Comparison of ENCODE assay signal across 8 mouse cellular contexts in the genomic region with DNA sequence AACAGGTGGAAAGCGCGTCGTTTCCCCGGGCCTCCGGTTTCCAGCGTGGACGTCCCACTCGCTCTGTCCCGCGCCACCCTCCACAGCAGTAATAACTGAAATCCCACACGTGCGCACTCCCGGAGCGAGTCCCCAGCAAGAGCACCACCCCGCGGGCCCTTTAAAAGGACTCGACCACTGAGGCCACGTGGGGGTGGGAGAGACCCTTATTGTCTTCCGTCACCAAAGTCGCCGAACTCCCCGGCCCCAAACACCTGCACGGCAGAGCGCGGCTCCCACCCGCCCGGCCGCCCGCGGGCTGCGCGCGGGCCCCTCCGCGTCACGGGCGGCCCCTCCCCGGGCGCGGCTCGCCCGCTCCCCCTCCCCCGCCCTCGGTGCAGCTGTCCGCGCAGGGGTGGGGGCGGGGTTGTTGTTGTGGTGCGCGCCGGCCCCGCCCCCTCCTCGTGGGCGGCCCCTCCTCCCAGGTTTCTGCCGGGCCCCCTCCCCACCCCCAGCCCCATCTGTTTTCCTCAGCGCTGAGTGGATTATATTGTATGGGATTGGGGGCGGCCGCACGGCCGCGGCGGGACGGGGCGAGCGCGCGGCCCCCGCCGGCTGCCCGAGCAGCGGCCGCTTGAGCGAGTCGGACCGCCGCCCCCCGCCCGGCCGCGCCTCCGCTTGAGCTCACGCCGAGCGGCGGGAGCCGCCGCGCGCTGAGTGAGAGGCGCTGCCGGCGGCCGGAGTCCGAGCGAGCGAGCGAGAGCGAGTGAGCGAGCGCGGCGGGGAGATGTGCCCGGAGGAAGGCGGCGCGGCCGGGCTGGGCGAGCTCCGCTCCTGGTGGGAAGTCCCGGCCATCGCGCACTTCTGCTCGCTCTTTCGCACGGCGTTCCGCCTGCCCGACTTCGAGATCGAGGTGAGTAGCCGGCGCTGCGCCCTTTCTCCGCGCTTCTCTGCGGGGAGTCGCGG. TPM values are rescaled to one million over a fixed set of nuclear protein-coding genes. Genes with fewer than 3 reads are reported as not detected.
DNase-seq lines count a peak whose midpoint lies in the region; ATAC-seq and TF ChIP-seq lines count a peak whose summit lies in the region.

Gene Cecr2 (plus strand): TSS at position 554 of the 945 bp plus-strand sequence.

- TF ChIP-seq EP300 in heart, postnatal 0 days (IDR thresholded peaks at IDR 0.05; ENCODE audit: low read depth), result no peak
- TF ChIP-seq EP300 in liver, postnatal 0 days (IDR thresholded peaks at IDR 0.05; ENCODE audit: low read depth), result no peak

- no peaks in the 10 kb centered on the region; the same call in 1 of the 2 replicates for H3K27me3 ChIP-seq in E14TG2a.4 (ENCODE audit: insufficient read depth, low read length)
- peaks cover 5% of the 10 kb centered on the region; the same call in 1 of the 2 replicates for H3K27me3 ChIP-seq in forebrain, embryonic 12.5 days
- peaks cover 17% of the 10 kb centered on the region; the same call in 1 of the 2 replicates for H3K27me3 ChIP-seq in heart, postnatal 0 days (ENCODE audit: control insufficient read depth, insufficient read depth, low read length)
- 0 out of 2 replicates have a peak, but pooled peaks cover 3% of the 10 kb centered on the region for H3K27me3 ChIP-seq in liver, postnatal 0 days (ENCODE audit: insufficient read depth, low read length)

- H3K9me3 ChIP-seq in E14TG2a.4 (ENCODE audit: low read length), result no peaks in the 10 kb centered on the region
- H3K9me3 ChIP-seq in forebrain, embryonic 12.5 days, result no peaks in the 10 kb centered on the region
- no peaks in the 10 kb centered on the region for H3K9me3 ChIP-seq in heart, postnatal 0 days (replicated peaks; ENCODE audit: control insufficient read depth, low read length)
- H3K9me3 ChIP-seq in liver, postnatal 0 days (ENCODE audit: low read length), result no peaks in the 10 kb centered on the region

- WGBS in forebrain, embryonic 12.5 days, result under 1% methylated on average over 105 of the region's 127 CpGs
- under 1% methylated on average over 109 of the region's 127 CpGs for WGBS in heart, postnatal 0 days
- under 1% methylated on average over 60 of the region's 127 CpGs for WGBS in liver, postnatal 0 days (ENCODE audit: insufficient replicate concordance)

- no peak for TF ChIP-seq CTCF in E14TG2a.4 (conservative IDR thresholded peaks at IDR 0.05; ENCODE audit: low read length)
- no peak for TF ChIP-seq CTCF in heart, postnatal 0 days (IDR thresholded peaks at IDR 0.05; ENCODE audit: low read depth)
- no peak for TF ChIP-seq CTCF in liver, postnatal 0 days (IDR thresholded peaks at IDR 0.05; ENCODE audit: low read depth)

- peak within 1 kb of the TSS; percentile 93 for H3K9ac ChIP-seq in forebrain, embryonic 12.5 days
- peak within 1 kb of the TSS; percentile 84 for H3K9ac ChIP-seq in heart, postnatal 0 days (replicated peaks; ENCODE audit: low read depth, low read length)
- peak within 1 kb of the TSS; percentile 97 for H3K9ac ChIP-seq in liver, postnatal 0 days (replicated peaks)

- H3K4me3 ChIP-seq in E14TG2a.4 (replicated peaks; ENCODE audit: low read length), result peak within 1 kb of the TSS; percentile 93
- peak within 1 kb of the TSS; percentile 91 for H3K4me3 ChIP-seq in forebrain, embryonic 12.5 days (replicated peaks)
- H3K4me3 ChIP-seq in heart, postnatal 0 days (ENCODE audit: low read depth, low read length), result peak within 1 kb of the TSS; percentile 90
- peak within 1 kb of the TSS; percentile 92 for H3K4me3 ChIP-seq in liver, postnatal 0 days (ENCODE audit: low read depth, low read length)

- ATAC-seq in forebrain, embryonic 12.5 days (ENCODE audit: low FRiP score), result peak; percentile 90
- ATAC-seq in heart, postnatal 0 days (ENCODE audit: insufficient read depth, low read depth), result peak; percentile 85
- peak; percentile 80 for ATAC-seq in liver, postnatal 0 days
- ATAC-seq in neutrophil, adult 5-6 weeks (ENCODE audit: extremely low read depth, insufficient number of reproducible peaks, low FRiP score, poor library complexity, severe bottlenecking), result peak; percentile 59

- peak within 1 kb of the TSS; percentile 99 for H3K27ac ChIP-seq in forebrain, embryonic 12.5 days
- peak within 1 kb of the TSS; percentile 95 for H3K27ac ChIP-seq in heart, postnatal 0 days (ENCODE audit: low read depth)
- H3K27ac ChIP-seq in liver, postnatal 0 days (ENCODE audit: low read depth), result peak within 1 kb of the TSS; percentile 98

- peak within 1 kb of the TSS; percentile 75 for H3K4me2 ChIP-seq in forebrain, embryonic 12.5 days
- H3K4me2 ChIP-seq in heart, postnatal 0 days (ENCODE audit: low read depth, low read length), result peak within 1 kb of the TSS; percentile 97
- H3K4me2 ChIP-seq in liver, postnatal 0 days (ENCODE audit: low read depth, low read length), result peak within 1 kb of the TSS; percentile 96

- peak; percentile 73 for DNase-seq in c-Kit-positive CD71-positive TER-119-positive erythroid progenitor cells, embryonic 14.5 days (ENCODE audit: low spot score)
- DNase-seq in heart, postnatal 0 days (ENCODE audit: low spot score), result peak; percentile 72
- DNase-seq in layer of hippocampus, adult 11-12 months (ENCODE audit: low spot score), result peak; percentile 65
- DNase-seq in liver, postnatal 0 days, result peak; percentile 89
- DNase-seq in testis, postnatal 14 days (ENCODE audit: low spot score), result peak; percentile 86

- H3K4me1 ChIP-seq in E14TG2a.4 (replicated peaks; ENCODE audit: low read depth, low read length), result peaks cover 52% of the 10 kb centered on the region
- H3K4me1 ChIP-seq in forebrain, embryonic 12.5 days, result peaks cover 14% of the 10 kb centered on the region
- H3K4me1 ChIP-seq in heart, postnatal 0 days (ENCODE audit: control insufficient read depth, insufficient read depth), result peaks cover 5% of the 10 kb centered on the region; the same call in 1 of the 2 replicates
- peaks cover 15% of the 10 kb centered on the region for H3K4me1 ChIP-seq in liver, postnatal 0 days (ENCODE audit: insufficient read depth)

- peaks cover 12% of the 10 kb centered on the region for H3K36me3 ChIP-seq in E14TG2a.4 (ENCODE audit: insufficient read depth, low read length)
- no peaks in the 10 kb centered on the region for H3K36me3 ChIP-seq in forebrain, embryonic 12.5 days (replicated peaks)
- H3K36me3 ChIP-seq in heart, postnatal 0 days (replicated peaks; ENCODE audit: control insufficient read depth, insufficient read depth, low read length), result no peaks in the 10 kb centered on the region
- H3K36me3 ChIP-seq in liver, postnatal 0 days (replicated peaks; ENCODE audit: insufficient read depth, low read length), result no peaks in the 10 kb centered on the region

RNA-seq across cellular contexts. Expression of gene Cecr2, which starts in this region (rescaled TPM):
- 12.7 and 13.6 TPM in 2 replicates for polyA plus RNA-seq in forebrain, embryonic 12.5 days (2016; fragmentation: Nextera tagmentation; extraction: Ambion mirVana)
- 3.6 and 5.8 TPM in 2 replicates for total RNA-seq in heart, postnatal 0 days (2014; rRNA removed; ENCODE audit: low replicate concordance)
- polyA plus RNA-seq in heart, postnatal 0 days (2015; fragmentation: Nextera tagmentation; extraction: Ambion mirVana), result 0.87 and 1.1 TPM in 2 replicates
- polyA plus RNA-seq in liver, postnatal 0 days (2015; fragmentation: Nextera tagmentation; extraction: Ambion mirVana), result 4.7 and 5.0 TPM in 2 replicates
- total RNA-seq in neutrophil, adult 5-6 weeks (2017), result 24.6 and 27.9 TPM in 2 replicates

Comparison
In these comparisons a context has a peak if more than half of its experiments do, and no peak if none do; other contexts are left out.
1. Peak in every context shown above with its lines: DNase-seq, ATAC-seq, H3K4me3 ChIP-seq and H3K27ac ChIP-seq.